Mouse (Mus musculus) stomach, postnatal 0 days (tissue): Measurements from ENCODE around the gene Clic4.

Experiments
- CTCF ChIP-seq: IDR thresholded peaks from 2 replicates; pipeline ENCODE4 v1.5.1; 2016; ENCODE audit warnings: antibody characterized with exemption, low read depth, mild to moderate bottlenecking, moderate library complexity
- EP300 ChIP-seq: optimal IDR thresholded peaks from 2 replicates; pipeline ENCODE3; 2016; ENCODE audit warnings: antibody characterized with exemption

GRCm38 (mm10) chr4:135246444-135246843 lies 26.2 kb downstream of the Clic4 start:
- no peak for TF ChIP-seq CTCF
- TF ChIP-seq EP300, result no peak
